11 mouse cellular contexts compared by ENCODE assay signal in the genomic region with DNA sequence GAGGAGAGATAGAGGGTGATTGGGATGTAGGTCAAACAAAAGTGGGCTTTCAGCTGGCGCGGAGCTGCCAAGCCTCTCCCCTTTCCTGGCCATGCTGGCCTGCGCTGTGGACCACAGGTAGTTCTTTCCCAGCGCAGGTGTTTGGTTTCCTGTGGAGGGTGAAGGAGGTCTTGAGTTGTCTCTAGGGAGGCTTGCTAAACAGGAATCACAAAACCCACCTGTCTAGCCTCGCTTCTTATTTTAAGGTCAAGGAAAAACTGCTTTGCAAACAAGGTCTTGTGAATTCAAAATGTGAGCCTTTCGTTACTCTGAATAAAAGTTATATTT.
DNase-seq lines count a peak whose midpoint lies in the region; ATAC-seq and TF ChIP-seq lines count a peak whose summit lies in the region.
"Had no signal": no experiment of that assay in that cellular context is flagged by ENCODE, and none has a peak within 500 bp of the region (broad histone marks: within the 10 kb centered on the region; RNA-seq: fewer than 3 reads in every experiment).

No protein-coding gene starts in this region.

- no peak for DNase-seq in left cerebral cortex, adult 2 months (ENCODE audit: extremely low spot score in 1 of 2, low spot score in 2 of 2)
- no peak for DNase-seq in left cerebral cortex, adult 18-20 months (ENCODE audit: low spot score in 2 of 2)
- no peak for DNase-seq in forebrain, embryonic 10.5 days (ENCODE audit: extremely low spot score, low spot score)
- DNase-seq in midbrain, postnatal 0 days (ENCODE audit: low spot score): no peak
- no peak for DNase-seq in gastrocnemius, postnatal 14 days
- DNase-seq in Muller cell, postnatal 12 days (ENCODE audit: inconsistent ontology term): no peak
- no peak for DNase-seq in cerebellum, postnatal 10 days
- DNase-seq: cerebellum, adult 9-10 months; kidney, postnatal 36 days had no signal

- H3K9me3 ChIP-seq in forebrain, embryonic 10.5 days: no peaks in the 10 kb centered on the region
- no peaks in the 10 kb centered on the region for H3K9me3 ChIP-seq in intestine, embryonic 15.5 days
- no peaks in the 10 kb centered on the region for H3K9me3 ChIP-seq in midbrain, postnatal 0 days (ENCODE audit: low read length)

- H3K27ac ChIP-seq in left cerebral cortex, adult 2 months: peak overlapping the region; percentile 54; the same call in 1 of the 2 replicates
- H3K27ac ChIP-seq in forebrain, embryonic 10.5 days: peak overlapping the region; percentile 91
- peak overlapping the region; percentile 83 for H3K27ac ChIP-seq in intestine, embryonic 15.5 days
- H3K27ac ChIP-seq in midbrain, postnatal 0 days (ENCODE audit: low read depth, low read length): peak overlapping the region; percentile 63; the same call in 1 of the 2 replicates

- peak overlapping the region; percentile 76 for H3K4me2 ChIP-seq in intestine, embryonic 15.5 days (replicated peaks)
- H3K4me2 ChIP-seq in midbrain, postnatal 0 days (ENCODE audit: low read depth, low read length, poor library complexity, severe bottlenecking): peak overlapping the region; percentile 56; the same call in 1 of the 2 replicates

- H3K9ac ChIP-seq in intestine, embryonic 15.5 days: 0 out of 2 replicates have a peak overlapping the region, but pooled peaks have one; percentile 53
- H3K9ac ChIP-seq in midbrain, postnatal 0 days (replicated peaks; ENCODE audit: low read length, poor library complexity, severe bottlenecking): 0 out of 2 replicates have a peak overlapping the region, but pooled peaks have one; percentile 33

- H3K27me3 ChIP-seq in forebrain, embryonic 10.5 days (ENCODE audit: poor library complexity, severe bottlenecking): peaks cover 7% of the 10 kb centered on the region; the same call in 1 of the 2 replicates
- no peaks in the 10 kb centered on the region for H3K27me3 ChIP-seq in intestine, embryonic 15.5 days (replicated peaks)
- no peaks in the 10 kb centered on the region; the same call in 1 of the 2 replicates for H3K27me3 ChIP-seq in midbrain, postnatal 0 days (ENCODE audit: insufficient read depth, low read length)
- H3K27me3 ChIP-seq: Patski had no signal

- 41% methylated on average over 6 of the region's 6 CpGs for WGBS in forebrain, embryonic 10.5 days
- WGBS in intestine, embryonic 15.5 days: 50% methylated on average over 6 of the region's 6 CpGs
- 65% methylated on average over 6 of the region's 6 CpGs for WGBS in midbrain, postnatal 0 days

- ATAC-seq in intestine, embryonic 15.5 days: no peak; the same call in 1 of the 2 replicates
- ATAC-seq in midbrain, postnatal 0 days (ENCODE audit: low FRiP score): no peak
- ATAC-seq: Patski had no signal

- H3K36me3 ChIP-seq in forebrain, embryonic 10.5 days (replicated peaks): no peaks in the 10 kb centered on the region
- H3K36me3 ChIP-seq in intestine, embryonic 15.5 days: no peaks in the 10 kb centered on the region
- no peaks in the 10 kb centered on the region for H3K36me3 ChIP-seq in midbrain, postnatal 0 days (ENCODE audit: insufficient read depth, low read length)

- intact Hi-C loops in left cerebral cortex, adult 2 months (cut with DNase I): loop anchor here (10.0 kb wide), 1 partner anchor 149 kb away; a partner anchor contains a TSS
- intact Hi-C loops in gastrocnemius, postnatal 14 days (cut with DNase I; ENCODE audit: low total_unique reads): no loop called here

- H3K4me3 ChIP-seq in left cerebral cortex, adult 2 months: no peak overlapping the region
- peak overlapping the region; percentile 51; the same call in 1 of the 2 replicates for H3K4me3 ChIP-seq in forebrain, embryonic 10.5 days
- H3K4me3 ChIP-seq in intestine, embryonic 15.5 days (replicated peaks): no peak overlapping the region
- H3K4me3 ChIP-seq in midbrain, postnatal 0 days (ENCODE audit: low read depth, low read length): no peak overlapping the region

- H3K4me1 ChIP-seq in forebrain, embryonic 10.5 days: peaks cover 71% of the 10 kb centered on the region
- H3K4me1 ChIP-seq in intestine, embryonic 15.5 days (replicated peaks): peaks cover 44% of the 10 kb centered on the region
- peaks cover 9% of the 10 kb centered on the region for H3K4me1 ChIP-seq in midbrain, postnatal 0 days (ENCODE audit: insufficient read depth, low read length)

- no peak for TF ChIP-seq CTCF in left cerebral cortex, adult 2 months (IDR thresholded peaks at IDR 0.05)
- TF ChIP-seq CTCF in midbrain, postnatal 0 days (IDR thresholded peaks at IDR 0.05): no peak
